Mouse (Mus musculus) MEL (cell line): ENCODE data around the gene Zfp950. TPM values are rescaled to one million over a fixed set of nuclear protein-coding genes. Genes with fewer than 3 reads are reported as not detected.

Experiments used
- DNase-seq: peaks from one replicate; pipeline ENCODE4 v3.0.0; 2011; ENCODE audit warnings: low read depth, low spot score
- H3K27ac ChIP-seq: 2 replicates; pipeline ENCODE4 v1.5.1; 2012; ENCODE audit warnings: low read depth, mild to moderate bottlenecking, control low read depth, low read length, moderate library complexity; ENCODE audit not compliant: control insufficient read depth
- H3K27me3 ChIP-seq, 2 experiments: fragments of 150-350 bp in 1 of 2; sonication (generic) in 1 of 2; 2 replicates each; pipeline ENCODE4 v1.6.1; 2012; ENCODE audit warnings: low read length in 2 of 2, mild to moderate bottlenecking in 2 of 2, improper control_type of control experiment in 1 of 2, moderate library complexity in 1 of 2; ENCODE audit not compliant: insufficient read depth in 2 of 2, control insufficient read depth in 1 of 2
- H3K36me3 ChIP-seq, 2 experiments: 2 replicates each; pipeline ENCODE4 v1.6.1; 2012 to 2014; ENCODE audit warnings: low read length in 2 of 2, improper control_type of control experiment in 1 of 2, inconsistent platforms in 1 of 2, mild to moderate bottlenecking in 1 of 2; ENCODE audit not compliant: insufficient read depth in 2 of 2, control insufficient read depth in 1 of 2
- H3K4me1 ChIP-seq, 2 experiments: fragments of 150-350 bp in 1 of 2; sonication (generic) in 1 of 2; 2 replicates each; pipeline ENCODE4 v1.6.1; 2012; ENCODE audit warnings: low read length in 2 of 2, improper control_type of control experiment in 1 of 2, mild to moderate bottlenecking in 1 of 2; ENCODE audit not compliant: insufficient read depth in 2 of 2, control insufficient read depth in 1 of 2
- H3K4me3 ChIP-seq, 2 experiments: fragments of 150-350 bp in 1 of 2; sonication (generic) in 1 of 2; 2 replicates each; pipeline ENCODE4 v1.5.1; 2012; ENCODE audit warnings: low read depth in 2 of 2, low read length in 2 of 2, mild to moderate bottlenecking in 2 of 2, moderate library complexity in 2 of 2, control low read depth in 1 of 2, improper control_type of control experiment in 1 of 2; ENCODE audit not compliant: control insufficient read depth in 1 of 2, insufficient read depth in 1 of 2
- H3K79me2 ChIP-seq: 2 replicates; pipeline ENCODE4 v1.6.1; 2012; ENCODE audit warnings: mild to moderate bottlenecking, low read length, moderate library complexity; ENCODE audit not compliant: control insufficient read depth, poor library complexity, insufficient read depth
- H3K9ac ChIP-seq: 2 replicates; pipeline ENCODE4 v1.6.1; 2012; ENCODE audit warnings: low read depth, mild to moderate bottlenecking, control low read depth, low read length, moderate library complexity; ENCODE audit not compliant: control insufficient read depth, poor library complexity, severe bottlenecking
- H3K9me3 ChIP-seq: fragments of 150-350 bp; sonication (generic); replicated peaks from 2 replicates; pipeline ENCODE4 v1.6.1; 2012; ENCODE audit warnings: mild to moderate bottlenecking, low read length, improper control_type of control experiment, moderate library complexity; ENCODE audit not compliant: insufficient read depth
- BHLHE40 ChIP-seq: IDR thresholded peaks from 2 replicates; pipeline ENCODE4 v1.6.1; 2012; ENCODE audit warnings: low read depth, mild to moderate bottlenecking, inconsistent platforms, low read length, improper control_type of control experiment, borderline replicate concordance
- CHD1 ChIP-seq: IDR thresholded peaks from 2 replicates; pipeline ENCODE4 v1.6.1; 2012; ENCODE audit warnings: low read depth, mild to moderate bottlenecking, inconsistent platforms, low read length, improper control_type of control experiment
- CTCF ChIP-seq, 3 experiments: IDR thresholded peaks in 2 of 3; conservative IDR thresholded peaks in 1 of 3; 2 replicates each; pipeline ENCODE4 v1.5.1; 2011 to 2012; ENCODE audit warnings: low read length in 3 of 3, low read depth in 2 of 3, mild to moderate bottlenecking in 2 of 3, improper control_type of control experiment in 1 of 3, inconsistent platforms in 1 of 3, mixed read lengths in 1 of 3, moderate library complexity in 1 of 3; ENCODE audit not compliant: control insufficient read depth in 1 of 3, insufficient read depth in 1 of 3, poor library complexity in 1 of 3, severe bottlenecking in 1 of 3
- E2F4 ChIP-seq: IDR thresholded peaks from 2 replicates; pipeline ENCODE4 v1.6.1; 2011; ENCODE audit warnings: low read depth, low read length, improper control_type of control experiment, borderline replicate concordance
- ELF1 ChIP-seq: IDR thresholded peaks from 2 replicates; pipeline ENCODE4 v1.6.1; 2014; ENCODE audit warnings: low read depth, mild to moderate bottlenecking, inconsistent platforms, low read length, improper control_type of control experiment, moderate library complexity
- ETS1 ChIP-seq: IDR thresholded peaks from 2 replicates; pipeline ENCODE4 v1.6.1; 2012; ENCODE audit warnings: low read depth, mild to moderate bottlenecking, inconsistent platforms, low read length, improper control_type of control experiment, moderate library complexity
- HCFC1 ChIP-seq: IDR thresholded peaks from 2 replicates; pipeline ENCODE4 v1.6.1; 2012; ENCODE audit warnings: low read depth, mild to moderate bottlenecking, inconsistent platforms, low read length, improper control_type of control experiment, moderate library complexity
- KAT2A ChIP-seq: conservative IDR thresholded peaks from 2 replicates; pipeline ENCODE4 v1.6.1; 2012; ENCODE audit warnings: low read depth, low read length, improper control_type of control experiment, inconsistent platforms
- MAFK ChIP-seq: IDR thresholded peaks from 2 replicates; pipeline ENCODE4 v1.6.1; 2011; ENCODE audit warnings: low read depth, mild to moderate bottlenecking, low read length, improper control_type of control experiment, borderline replicate concordance
- MEF2A ChIP-seq: IDR thresholded peaks from 2 replicates; pipeline ENCODE4 v1.6.1; 2014; ENCODE audit warnings: low read depth, mild to moderate bottlenecking, inconsistent platforms, low read length, improper control_type of control experiment; ENCODE audit not compliant: poor library complexity, insufficient replicate concordance, severe bottlenecking; ENCODE audit errors: extremely low read depth
- NELFE ChIP-seq: IDR thresholded peaks from 2 replicates; pipeline ENCODE4 v1.6.1; 2011; ENCODE audit warnings: low read depth, low read length, improper control_type of control experiment
- POLR2A ChIP-seq, 2 experiments: IDR thresholded peaks; 2 replicates each; pipeline ENCODE4 v1.6.1; 2011 to 2012; ENCODE audit warnings: low read length in 2 of 2, mild to moderate bottlenecking in 2 of 2, control low read depth in 1 of 2, improper control_type of control experiment in 1 of 2, low read depth in 1 of 2, moderate library complexity in 1 of 2; ENCODE audit not compliant: control insufficient read depth in 1 of 2, insufficient read depth in 1 of 2, poor library complexity in 1 of 2
- RAD21 ChIP-seq: IDR thresholded peaks from 2 replicates; pipeline ENCODE4 v1.6.1; 2011; ENCODE audit warnings: mild to moderate bottlenecking, low read depth, low read length, improper control_type of control experiment
- RCOR1 ChIP-seq: IDR thresholded peaks from 2 replicates; pipeline ENCODE4 v1.6.1; 2012; ENCODE audit warnings: low read depth, mild to moderate bottlenecking, inconsistent platforms, low read length, improper control_type of control experiment
- SIN3A ChIP-seq: IDR thresholded peaks from 2 replicates; pipeline ENCODE4 v1.6.1; 2012; ENCODE audit warnings: low read length, improper control_type of control experiment, inconsistent platforms
- TBP ChIP-seq: IDR thresholded peaks from 2 replicates; pipeline ENCODE4 v1.8.0; 2011; ENCODE audit warnings: low read depth, low read length, improper control_type of control experiment
- TCF12 ChIP-seq: IDR thresholded peaks from 2 replicates; pipeline ENCODE4 v1.6.1; 2014; ENCODE audit warnings: low read depth, mild to moderate bottlenecking, inconsistent platforms, low read length, improper control_type of control experiment, moderate library complexity
- ZNF384 ChIP-seq: IDR thresholded peaks from 2 replicates; pipeline ENCODE4 v1.6.1; 2012; ENCODE audit warnings: low read depth, mild to moderate bottlenecking, inconsistent platforms, low read length, improper control_type of control experiment
- polyA plus RNA-seq, 2 experiments: library from polyadenylated mRNA; stranded (reverse) in 1 of 2; unstranded in 1 of 2; fragments of >175 nt in 1 of 2; fragments of >200 nt in 1 of 2; gene quantifications; 2 replicates each; pipeline versions ENCODE4 v1.2.1 to v1.2.4; 2012; ENCODE audit warnings: low replicate concordance in 2 of 2, low read depth in 1 of 2; ENCODE audit not compliant: insufficient read length in 2 of 2, insufficient read depth in 1 of 2, missing spikeins in 1 of 2
- total RNA-seq: library from RNA; depleted of rRNA; stranded (reverse); fragments of 300-350 nt; gene quantifications from 2 replicates; pipeline ENCODE4 v1.2.3, GENCODE M21; 2012

The Zfp950 gene
- total and polyA plus RNA-seq, 3 experiments: 5.4 to 113 (median 12.1) TPM

- H3K27ac ChIP-seq: no peak overlapping the region
- no peak overlapping the region for H3K9ac ChIP-seq
- no peaks in the 10 kb centered on the region for H3K79me2 ChIP-seq
- no peaks in the 10 kb centered on the region for H3K9me3 ChIP-seq
- TF ChIP-seq RAD21: no peak
- no peak overlapping the region for H3K4me3 ChIP-seq
- no peak for DNase-seq
- H3K27me3 ChIP-seq: no peaks in the 10 kb centered on the region
- no peaks in the 10 kb centered on the region for H3K4me1 ChIP-seq
- no peaks in the 10 kb centered on the region for H3K36me3 ChIP-seq
These were observed 87.9 kb downstream of the Zfp950 start for GRCm38 (mm10) chr19:61052786-61053185.

DNA sequence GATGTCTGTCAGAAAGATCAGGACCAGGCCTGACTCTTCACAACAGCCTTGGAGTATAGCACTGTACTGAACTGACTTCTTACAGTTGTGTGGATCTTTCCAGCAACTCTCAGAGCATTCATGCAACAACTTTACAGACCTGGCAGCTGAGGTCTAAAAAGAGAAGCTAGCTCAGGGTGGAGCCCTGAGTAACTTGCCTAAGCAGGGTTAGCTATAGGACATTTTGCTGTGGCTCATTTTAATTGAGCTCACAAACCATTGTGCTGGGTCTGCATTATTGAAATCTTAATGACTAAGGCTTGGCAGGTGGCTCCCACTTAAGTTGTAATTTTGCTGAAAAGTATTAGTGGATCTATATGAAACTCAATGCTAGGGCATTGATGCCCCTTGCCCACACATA is 88.6 kb downstream of the Zfp950 start:
- Histone ChIP-seq H3K4me1 (no peaks in the 10 kb centered on the region), H3K27ac (no peak overlapping the region), H3K79me2 (no peaks in the 10 kb centered on the region), H3K36me3 (no peaks in the 10 kb centered on the region), H3K27me3 (no peaks in the 10 kb centered on the region), H3K9me3 (no peaks in the 10 kb centered on the region), H3K9ac (no peak overlapping the region), H3K4me3 (no peak overlapping the region)
- TF ChIP-seq MAFK (no peak), ZNF384 (no peak), TBP (no peak), ELF1 (no peak), NELFE (no peak), CTCF (IDR thresholded peaks at IDR 0.05 in 2 of 3, conservative IDR thresholded peaks at IDR 0.05 in 1 of 3; ENCODE audit: control insufficient read depth in 1 of 3, insufficient read depth in 1 of 3, low read depth in 2 of 3, low read length in 3 of 3, poor library complexity in 1 of 3, severe bottlenecking in 1 of 3) (no peak), E2F4 (no peak), HCFC1 (no peak), MEF2A (no peak), SIN3A (no peak), CHD1 (no peak), POLR2A (IDR thresholded peaks at IDR 0.05; ENCODE audit: control insufficient read depth in 1 of 2, insufficient read depth in 1 of 2, low read depth in 1 of 2, low read length in 2 of 2, poor library complexity in 1 of 2) (no peak), ETS1 (no peak), RCOR1 (no peak), KAT2A (no peak), BHLHE40 (no peak)
- no peak for DNase-seq

- TF ChIP-seq RCOR1 (peak; percentile 45; the same call in 1 of the 2 replicates), TCF12 (peak; percentile 10; the same call in 1 of the 2 replicates), ETS1 (0 out of 2 replicates have a peak, but pooled peaks have one; percentile 11), CTCF (IDR thresholded peaks at IDR 0.05 in 2 of 3, conservative IDR thresholded peaks at IDR 0.05 in 1 of 3; ENCODE audit: control insufficient read depth in 1 of 3, insufficient read depth in 1 of 3, low read depth in 2 of 3, low read length in 3 of 3, poor library complexity in 1 of 3, severe bottlenecking in 1 of 3) (no peak)
- Histone ChIP-seq H3K27me3 (no peaks in the 10 kb centered on the region), H3K9me3 (no peaks in the 10 kb centered on the region), H3K27ac (no peak overlapping the region), H3K36me3 (no peaks in the 10 kb centered on the region), H3K4me1 (no peaks in the 10 kb centered on the region), H3K4me3 (no peak overlapping the region), H3K79me2 (no peaks in the 10 kb centered on the region), H3K9ac (no peak overlapping the region)
- no peak for DNase-seq
These were observed 89.5 kb downstream of the Zfp950 start for GRCm38 (mm10) chr19:61051151-61051550.
